Mouse (Mus musculus): ENCODE data around the gene Adra2b.
A peak's percentile ranks its signal among the peaks of the same experiment; 100 is the strongest.

Adra2b gene

GRCm38 (mm10) chr2:127338833-127339232 is 24.2 kb upstream of the Adra2b start:
- no peak for DNase-seq (ENCODE audit: low spot score in 2 of 2)

GRCm38 (mm10) chr2:127339262-127339661 is 23.7 kb upstream of the Adra2b start:
- DNase-seq (ENCODE audit: low spot score in 2 of 2), result no peak

- peak; percentile 22 to 38 for DNase-seq (ENCODE audit: low spot score in 2 of 2)
These were observed 21.8 kb upstream of the Adra2b start for GRCm38 (mm10) chr2:127341159-127341558.

GRCm38 (mm10) chr2:127346334-127346733 is 16.7 kb upstream of the Adra2b start:
- no peak for DNase-seq (ENCODE audit: low spot score in 2 of 2)

GRCm38 (mm10) chr2:127347147-127347985 is 15.6 kb upstream of the Adra2b start:
- no peak for DNase-seq (ENCODE audit: low spot score in 2 of 2)

GRCm38 (mm10) chr2:127353881-127354280 is 9.1 kb upstream of the Adra2b start:
- DNase-seq (ENCODE audit: low spot score in 2 of 2), result no peak

- DNase-seq (ENCODE audit: low spot score in 2 of 2), result no peak
These were observed 259 bp downstream of the Adra2b start for GRCm38 (mm10) chr2:127363282-127363652.

GRCm38 (mm10) chr2:127363696-127364095 is 688 bp downstream of the Adra2b start:
- DNase-seq (ENCODE audit: low spot score in 2 of 2), result no peak

GRCm38 (mm10) chr2:127364452-127364851 is 1.4 kb downstream of the Adra2b start:
- no peak for DNase-seq (ENCODE audit: low spot score in 2 of 2)

GRCm38 (mm10) chr2:127367126-127367820 is 4.3 kb downstream of the Adra2b start:
- DNase-seq (ENCODE audit: low spot score in 2 of 2), result no peak

- DNase-seq (ENCODE audit: low spot score in 2 of 2), result no peak
These were observed 6.8 kb downstream of the Adra2b start for GRCm38 (mm10) chr2:127369703-127370376.

GRCm38 (mm10) chr2:127370561-127371483 is 7.8 kb downstream of the Adra2b start:
- DNase-seq (ENCODE audit: low spot score in 2 of 2), result no peak

- DNase-seq (ENCODE audit: low spot score in 2 of 2), result no peak
These were observed 8.5 kb downstream of the Adra2b start for GRCm38 (mm10) chr2:127371484-127371861.

GRCm38 (mm10) chr2:127372082-127372481 is 9.1 kb downstream of the Adra2b start:
- DNase-seq (ENCODE audit: low spot score in 2 of 2), result no peak

GRCm38 (mm10) chr2:127374131-127374530 is 11.1 kb downstream of the Adra2b start:
- no peak for DNase-seq (ENCODE audit: low spot score in 2 of 2)

GRCm38 (mm10) chr2:127375087-127375486 is 12.1 kb downstream of the Adra2b start:
- no peak for DNase-seq (ENCODE audit: low spot score in 2 of 2)

GRCm38 (mm10) chr2:127375759-127376341 is 12.8 kb downstream of the Adra2b start:
- DNase-seq (ENCODE audit: low spot score in 2 of 2), result no peak

- DNase-seq (ENCODE audit: low spot score in 2 of 2), result no peak
These were observed 13.5 kb downstream of the Adra2b start for GRCm38 (mm10) chr2:127376423-127377051.

- no peak for DNase-seq (ENCODE audit: low spot score in 2 of 2)
These were observed 15.1 kb downstream of the Adra2b start for GRCm38 (mm10) chr2:127377942-127378610.

- no peak for DNase-seq (ENCODE audit: low spot score in 2 of 2)
These were observed 15.6 kb downstream of the Adra2b start for GRCm38 (mm10) chr2:127378611-127378990.
